Mouse (Mus musculus) left cerebral cortex, adult 8-10 months (tissue): ENCODE data around the gene Il27. TPM values are rescaled to one million over a fixed set of nuclear protein-coding genes. Genes with fewer than 3 reads are reported as not detected.

Experiments
- microRNA-seq, 2 experiments: library from miRNA; unstranded; fragments of <30 nt; microRNA quantifications; one replicate each; pipeline ENCODE4 v1.2.0; 2022
- total RNA-seq, 4 experiments: library from RNA; stranded (reverse); gene quantifications; 2 replicates each; pipeline ENCODE4 v1.2.4; 2022

Il27 gene
- total RNA-seq, 4 experiments from 2014 or later = not detected

Small RNA genes lying within 50 kb of the gene (microRNA-seq; reads per million reads assigned to microRNA genes)
- gene Mir7059 = 3.2 to 5.7 reads per million in 2 experiments

Other genes with a start within 250 kb of the Il27 start
- gene Lat, start 225.4 kb downstream of the Il27 start, total RNA-seq = 1 to 10 TPM in 1 of 4 experiments, under 1 TPM in 3; 0.30 to 1.1 (median 0.84) TPM
- gene Spns1, start 217.5 kb downstream of the Il27 start, total RNA-seq = 10 to 100 TPM; 69.2 to 85.9 (median 79.1) TPM
- gene Nfatc2ip, start 198.2 kb downstream of the Il27 start, total RNA-seq = 1 to 10 TPM; 4.4 to 6.4 (median 5.3) TPM
- gene Cd19, start 180.1 kb downstream of the Il27 start, total RNA-seq = not detected
- gene Rabep2, start 166.2 kb downstream of the Il27 start, total RNA-seq = 10 to 100 TPM; 12.0 to 16.0 (median 13.7) TPM
- gene Atp2a1, start 131.8 kb downstream of the Il27 start, total RNA-seq = 1 to 10 TPM in 3 of 4 experiments, under 1 TPM in 1; 0.95 to 9.4 (median 5.3) TPM
- 10 to 100 TPM; 64.2 to 70.0 (median 67.1) TPM for gene Sh2b1, start 119.5 kb downstream of the Il27 start, total RNA-seq
- gene Tufm, start 107.6 kb downstream of the Il27 start, total RNA-seq = 10 to 100 TPM; 77.6 to 99.8 (median 84.1) TPM
- 100 to 1,000 TPM in 3 of 4 experiments, 10 to 100 TPM in 1; 98.1 to 122 (median 112) TPM for gene Atxn2l, start 91.5 kb downstream of the Il27 start, total RNA-seq
- gene Eif3c, start 28.5 kb downstream of the Il27 start, total RNA-seq = 100 to 1,000 TPM; 173 to 189 (median 180) TPM
- 1 to 10 TPM in 2 of 4 experiments, under 1 TPM in 2; 0.63 to 1.4 (median 1.0) TPM for gene Apobr, start 10.0 kb downstream of the Il27 start, total RNA-seq
- 10 to 100 TPM; 28.5 to 49.0 (median 38.7) TPM for gene Cln3, start 9.1 kb downstream of the Il27 start, total RNA-seq
- 10 to 100 TPM; 15.3 to 22.6 (median 17.7) TPM for gene Nupr1, start 35.9 kb upstream of the Il27 start, total RNA-seq
- 10 to 100 TPM; 28.4 to 39.0 (median 33.6) TPM for gene Sgf29, start 54.4 kb upstream of the Il27 start, total RNA-seq
- gene Sult1a1, start 81.5 kb upstream of the Il27 start, total RNA-seq = 1 to 10 TPM; 6.3 to 9.0 (median 7.9) TPM
- gene Bola2, start 100.5 kb upstream of the Il27 start, total RNA-seq = 10 to 100 TPM; 82.1 to 97.0 (median 90.2) TPM
- 10 to 100 TPM; 17.1 to 23.0 (median 19.6) TPM for gene Slx1b, start 100.8 kb upstream of the Il27 start, total RNA-seq
- gene Coro1a, start 112.8 kb upstream of the Il27 start, total RNA-seq = 100 to 1,000 TPM; 132 to 162 (median 149) TPM
- 100 to 1,000 TPM; 183 to 207 (median 190) TPM for gene Mapk3, start 164.7 kb upstream of the Il27 start, total RNA-seq
- 1 to 10 TPM; 1.4 to 3.3 (median 2.3) TPM for gene Gdpd3, start 171.4 kb upstream of the Il27 start, total RNA-seq
- gene Ypel3, start 182.0 kb upstream of the Il27 start, total RNA-seq = 100 to 1,000 TPM; 256 to 289 (median 278) TPM
- under 1 TPM; 0.63 to 1.00 (median 0.84) TPM for gene Tbx6, start 186.5 kb upstream of the Il27 start, total RNA-seq
- gene Ppp4c, start 197.6 kb upstream of the Il27 start, total RNA-seq = 10 to 100 TPM; 48.2 to 56.0 (median 51.2) TPM
- gene Fam57b, start 202.7 kb upstream of the Il27 start, total RNA-seq = 10 to 100 TPM; 58.1 to 63.4 (median 59.6) TPM
- gene 4930451I11Rik, start 236.7 kb upstream of the Il27 start, total RNA-seq = 1 to 10 TPM in 1 of 4 experiments, not detected in 3; 2.3 TPM